Mouse (Mus musculus) CD4-positive helper T cell, adult 2 months (primary cell): ENCODE results near the gene Mphosph9.
A peak's percentile ranks its signal among the peaks of the same experiment; 100 is the strongest.

Experiments used
- DNase-seq: peaks from one replicate; pipeline ENCODE4 v3.0.0-alpha.2; 2012; ENCODE audit warnings: low read depth, missing footprints, low spot score

Gene Mphosph9

DNA sequence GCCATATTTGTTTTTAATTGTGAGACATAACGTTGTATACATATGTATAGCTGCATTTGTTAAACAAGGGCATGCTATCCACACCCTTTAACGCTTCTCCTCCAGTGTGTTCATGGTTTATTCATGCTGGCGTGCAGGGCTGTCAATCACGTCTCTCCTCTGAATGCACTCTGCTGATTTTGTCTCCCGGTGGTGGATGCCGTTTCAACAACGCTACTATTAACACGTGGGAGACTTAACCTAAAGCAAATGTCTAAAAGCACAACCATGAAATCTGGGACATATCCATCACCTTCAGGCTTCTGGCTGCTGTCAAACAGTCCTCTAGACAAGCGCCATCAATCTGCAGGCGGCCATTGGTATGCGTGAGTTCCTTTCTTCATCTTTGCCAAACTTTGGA lies 58.1 kb downstream of the Mphosph9 start:
- no peak for DNase-seq

DNA sequence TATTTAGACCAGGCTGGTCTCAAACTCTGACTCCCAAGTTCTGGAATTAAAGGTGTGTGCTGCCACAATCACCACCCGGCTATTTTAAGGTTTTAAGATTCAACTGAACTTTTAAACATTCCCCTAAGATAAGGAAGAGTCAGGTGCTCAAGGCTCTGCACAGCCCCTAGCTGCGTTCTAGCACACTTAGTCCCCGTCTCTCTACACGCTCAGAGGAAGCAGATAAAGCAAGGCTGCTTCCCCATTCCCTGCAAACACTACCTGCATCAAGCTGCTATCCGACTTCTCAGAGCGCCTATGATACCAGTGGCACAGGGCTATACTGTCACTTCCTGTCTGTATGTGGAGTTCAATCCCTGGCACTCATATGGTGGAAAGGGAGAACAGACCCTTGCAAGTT lies 60.1 kb downstream of the Mphosph9 start:
- no peak for DNase-seq

DNA sequence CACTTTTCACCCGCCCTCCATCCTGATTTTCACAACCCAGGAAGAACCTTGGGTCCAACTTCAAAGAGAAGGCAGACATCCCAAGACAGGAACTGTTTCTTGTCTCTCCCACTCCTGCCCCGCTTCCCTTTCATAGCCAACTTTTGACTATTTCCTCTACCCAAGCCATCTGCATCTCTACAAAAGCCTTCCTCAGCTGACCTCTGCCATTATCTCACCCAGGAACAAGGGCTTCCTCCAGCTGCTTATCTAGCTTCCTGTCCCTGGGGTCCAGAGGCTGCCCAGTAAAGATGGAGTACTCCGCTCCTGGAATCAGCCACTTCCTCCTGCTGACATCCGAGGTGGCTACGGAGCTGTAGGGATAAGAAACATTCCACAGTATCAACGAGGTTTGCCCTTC lies 61.0 kb downstream of the Mphosph9 start:
- no peak for DNase-seq

DNA sequence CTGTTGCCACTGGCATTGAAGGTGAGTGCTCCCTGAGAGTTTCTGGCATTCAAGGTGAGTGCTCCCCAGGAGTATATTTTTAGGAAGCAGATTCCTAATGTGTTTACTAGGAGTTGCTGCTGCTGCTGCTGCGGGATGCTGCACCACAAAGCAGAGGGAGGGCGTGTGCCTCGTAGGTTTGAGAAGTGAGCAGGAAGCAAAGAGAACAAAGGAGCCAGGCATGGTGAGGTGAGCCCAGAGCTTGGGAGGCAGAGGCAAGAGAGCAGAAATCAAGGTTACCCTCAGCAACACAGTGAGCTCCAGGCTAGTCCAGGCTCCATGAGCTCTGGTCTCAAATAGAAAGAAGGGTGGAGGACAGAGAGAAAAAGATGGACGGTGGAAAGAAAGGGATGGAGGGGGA lies 64.5 kb downstream of the Mphosph9 start:
- DNase-seq, result no peak

DNA sequence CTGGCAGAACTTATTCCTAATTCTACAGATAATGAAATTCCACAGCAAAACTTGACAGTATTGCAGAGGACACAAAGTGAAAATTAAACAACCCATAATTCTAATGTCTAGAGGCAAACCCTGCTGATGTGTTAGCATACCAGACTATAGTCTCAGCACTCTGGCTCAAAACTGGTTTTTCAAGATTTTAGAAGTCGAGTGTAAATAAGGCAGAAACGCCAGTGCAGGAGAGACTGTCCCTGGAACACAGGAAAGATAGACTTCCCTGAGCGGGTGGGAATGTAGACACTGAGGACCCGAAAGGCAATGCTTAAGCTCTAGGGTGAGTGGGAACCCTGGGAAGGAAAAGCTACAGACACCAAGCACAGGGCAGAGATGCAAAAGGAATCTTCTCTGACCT lies 65.7 kb downstream of the Mphosph9 start:
- no peak for DNase-seq

DNA sequence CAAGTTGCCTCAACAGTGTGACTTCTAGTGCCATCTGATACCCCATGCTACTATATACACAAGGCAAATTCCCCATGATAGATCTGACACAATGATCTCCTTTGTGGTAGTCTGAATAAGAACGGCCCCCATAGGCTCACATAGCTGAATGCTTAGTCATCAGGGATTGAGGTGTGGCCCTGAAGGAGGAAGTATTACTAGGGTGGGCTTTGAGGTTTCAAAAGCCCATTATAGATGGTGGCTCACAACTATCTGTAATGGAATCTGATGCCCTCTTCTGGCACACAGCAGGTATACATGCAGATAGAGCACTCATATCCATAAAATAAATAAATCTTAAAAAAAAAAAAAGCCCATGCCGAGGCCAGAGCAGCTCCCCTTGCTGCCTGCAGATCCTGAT lies 68.6 kb downstream of the Mphosph9 start:
- DNase-seq, result no peak

DNA sequence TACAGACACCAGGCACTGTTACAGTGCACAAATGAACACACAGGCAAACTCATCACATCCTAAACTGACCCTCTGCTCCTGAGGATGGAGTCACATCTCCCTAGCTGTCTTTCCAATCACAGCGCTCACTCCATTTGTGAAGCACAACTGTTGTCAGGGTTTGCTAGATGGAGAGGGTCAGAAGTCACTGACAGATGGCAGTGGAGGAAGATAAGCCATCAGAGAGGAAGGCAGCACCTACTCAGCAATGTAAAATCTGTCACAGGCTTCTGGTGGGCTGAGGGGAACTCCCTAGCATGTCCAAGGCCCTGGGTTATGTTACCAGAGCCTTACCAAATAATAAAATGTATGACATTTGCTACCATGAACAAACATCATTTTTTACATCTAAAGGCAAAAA lies 69.7 kb downstream of the Mphosph9 start:
- no peak for DNase-seq

DNA sequence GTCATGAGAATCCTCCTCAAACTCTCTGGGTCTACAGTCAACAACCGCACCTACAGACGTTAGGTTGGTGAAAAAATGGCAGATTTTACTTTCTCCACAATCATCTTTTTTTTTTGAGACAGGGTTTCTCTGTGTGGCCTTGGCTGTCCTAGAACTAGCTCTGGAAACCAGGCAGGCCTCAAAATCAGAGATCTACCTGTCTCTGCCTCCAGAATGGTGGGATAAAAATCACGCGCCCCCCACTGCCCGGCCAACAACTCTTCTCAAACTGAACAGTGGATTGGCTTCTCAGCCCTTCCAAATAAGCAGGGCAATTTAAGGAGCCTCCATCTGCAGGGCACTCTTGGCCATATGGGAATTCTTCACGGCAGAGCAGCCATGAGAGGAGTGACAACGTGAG lies 72.6 kb downstream of the Mphosph9 start:
- no peak for DNase-seq

DNA sequence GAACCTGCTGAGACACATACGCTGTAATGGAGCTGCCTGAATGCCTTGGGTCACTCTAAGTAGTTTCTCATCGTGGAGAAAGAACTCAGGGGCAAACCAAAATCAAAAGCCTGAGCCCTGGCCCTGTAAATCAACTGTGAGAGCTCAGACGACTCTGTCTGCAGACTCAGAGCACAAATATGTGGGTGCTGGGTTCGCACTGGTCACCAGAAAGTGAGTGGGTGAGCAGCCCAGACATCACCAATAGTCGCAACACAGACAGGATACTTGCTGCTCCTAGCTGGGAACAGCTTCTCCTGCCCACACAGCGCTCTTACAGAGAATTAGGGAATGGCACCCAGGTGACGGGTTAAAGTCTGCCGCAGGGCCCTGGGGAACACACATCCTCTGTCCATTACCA lies 74.2 kb downstream of the Mphosph9 start:
- no peak for DNase-seq

DNA sequence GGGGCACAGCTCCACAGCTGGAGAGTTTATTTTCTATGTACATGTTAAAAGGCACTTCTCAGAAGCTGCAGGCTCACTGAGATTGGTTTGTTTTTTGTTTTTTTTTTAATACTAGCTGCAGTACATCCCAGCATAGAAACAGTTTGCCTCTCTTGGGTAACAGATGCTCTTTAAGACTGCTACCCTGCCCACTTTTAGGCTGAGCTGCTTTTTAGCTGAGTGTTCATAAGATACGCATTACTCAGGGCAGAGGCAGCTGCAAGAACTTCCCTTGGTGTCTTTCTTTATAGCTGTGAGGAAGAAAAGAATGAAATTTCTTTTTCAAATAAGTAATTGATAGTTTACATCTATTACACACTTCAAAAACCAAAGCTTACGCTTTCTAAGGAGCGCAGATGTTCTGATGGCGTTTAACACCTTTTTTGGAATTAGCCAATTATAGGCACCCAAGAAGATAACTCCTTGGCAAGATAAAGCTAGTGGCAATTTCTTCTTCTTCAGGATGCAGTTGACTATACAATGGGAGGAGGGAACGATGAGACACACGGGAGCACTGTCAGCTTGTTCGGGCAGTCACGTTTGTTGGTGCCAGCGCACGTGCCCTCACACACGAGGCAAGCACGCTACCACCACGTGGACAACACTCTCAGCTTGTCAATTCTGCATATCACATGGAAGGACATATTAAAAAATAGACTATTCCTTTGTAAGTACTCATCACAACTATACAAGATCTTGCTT lies 75.0 kb downstream of the Mphosph9 start:
- DNase-seq, result no peak

DNA sequence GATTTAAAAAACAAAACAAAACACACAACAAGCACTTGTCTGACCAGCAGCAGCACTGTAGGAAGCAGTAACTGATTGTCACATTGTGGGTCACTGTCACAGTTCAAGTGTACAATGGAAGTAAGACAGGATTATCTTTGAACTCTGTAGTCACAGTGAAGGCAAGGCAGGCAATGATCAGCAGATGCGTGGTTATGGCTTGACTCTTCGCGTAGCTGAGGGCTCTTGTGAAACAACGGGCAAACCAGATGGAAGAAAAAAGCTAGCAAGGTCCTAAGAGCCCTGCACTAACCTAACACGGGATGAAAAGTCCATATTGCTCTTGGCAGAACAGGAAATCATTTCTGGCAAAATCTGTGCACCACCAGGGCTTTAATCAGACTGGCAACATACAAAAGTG lies 76.7 kb downstream of the Mphosph9 start:
- DNase-seq, result no peak

DNA sequence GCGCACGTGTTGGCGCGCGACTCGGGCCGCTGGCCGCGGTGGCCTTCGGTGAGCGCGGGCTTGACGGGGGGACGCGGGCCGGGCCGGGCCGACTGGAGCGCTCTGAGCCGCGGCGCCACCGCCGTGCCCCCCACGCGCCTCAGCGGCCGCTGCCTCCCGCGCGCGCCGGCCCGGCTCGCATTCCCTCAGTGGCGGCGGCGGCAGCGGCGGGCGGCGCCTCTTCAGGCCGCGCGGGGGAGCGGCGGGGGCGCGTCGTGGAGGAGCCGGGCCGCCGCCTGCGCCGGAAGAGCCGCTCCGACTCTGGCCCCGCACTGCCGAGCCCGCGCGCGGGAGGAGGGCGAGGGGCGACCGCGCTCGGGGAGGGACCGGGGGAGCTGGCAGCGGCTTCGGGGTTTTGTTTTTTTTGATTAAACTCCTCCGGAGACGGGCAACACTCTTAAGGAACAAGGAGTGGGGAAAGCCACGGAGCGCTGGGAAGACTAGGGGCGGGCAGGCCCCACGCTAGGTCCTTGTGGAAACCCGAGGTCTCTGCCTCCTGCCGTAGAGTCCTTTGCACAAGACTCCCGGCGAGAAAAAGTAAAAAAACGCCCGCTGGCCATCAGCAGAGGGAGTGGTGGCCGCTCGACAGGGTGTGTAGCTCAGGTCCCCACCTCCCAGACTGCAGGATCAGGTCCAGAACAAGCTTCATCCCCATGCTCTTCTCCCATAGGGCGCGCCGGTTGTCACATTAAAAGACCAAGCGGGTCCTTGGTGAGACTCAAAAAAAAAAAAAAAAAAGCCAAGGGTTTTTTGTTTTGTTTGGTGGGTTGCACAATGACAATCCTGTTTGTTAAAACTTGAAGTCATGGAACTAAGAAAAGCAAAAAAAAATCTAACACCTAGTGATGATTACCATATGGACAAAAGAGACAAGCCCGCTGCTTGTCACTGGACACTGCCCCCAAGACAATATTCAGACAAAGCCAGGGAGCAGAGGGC lies 77.9 kb downstream of the Mphosph9 start, which contains the start of gene Pitpnm2:
Gene Pitpnm2 (minus strand): TSS at position 147 of the 978 bp plus-strand sequence.
- DNase-seq, result peak; percentile 74

DNA sequence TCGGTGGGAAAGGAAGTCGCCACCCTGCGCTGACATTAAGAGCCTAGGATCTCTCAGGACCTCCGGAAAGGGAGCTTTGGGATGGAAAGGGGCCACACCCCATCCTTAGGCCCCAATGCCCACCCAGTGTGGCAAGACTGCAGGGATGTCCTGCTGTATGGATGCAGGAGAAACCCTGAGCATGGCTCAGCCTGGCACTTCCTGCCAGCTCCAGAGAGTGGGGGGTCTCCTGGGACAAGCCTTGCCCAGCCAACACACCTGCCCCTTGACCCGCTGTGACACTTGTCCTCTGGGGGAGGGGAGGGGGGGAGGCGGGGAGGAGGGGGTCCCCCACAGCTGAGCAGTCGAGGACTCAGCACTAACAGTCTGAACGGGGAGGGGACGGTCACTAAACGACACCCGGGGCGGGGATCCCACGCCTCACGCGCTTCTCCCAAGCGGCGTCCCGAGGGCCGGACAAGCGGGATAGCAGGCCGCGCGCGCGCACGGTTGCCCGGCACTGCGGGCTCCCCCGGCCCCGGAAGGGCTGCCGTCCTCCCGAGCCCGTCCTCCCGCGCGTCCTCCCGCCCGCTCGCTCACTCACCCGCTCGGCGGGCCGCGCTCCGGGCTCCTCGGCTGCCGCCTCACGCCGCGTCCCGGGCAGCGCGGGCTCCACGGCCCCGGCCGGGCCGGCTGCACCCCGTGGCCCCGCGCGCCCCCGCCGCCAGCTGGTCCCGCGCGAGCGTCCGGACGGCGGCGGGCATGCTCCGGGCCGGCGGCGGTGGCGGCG lies 78.7 kb downstream of the Mphosph9 start:
- peak; percentile 64 for DNase-seq

DNA sequence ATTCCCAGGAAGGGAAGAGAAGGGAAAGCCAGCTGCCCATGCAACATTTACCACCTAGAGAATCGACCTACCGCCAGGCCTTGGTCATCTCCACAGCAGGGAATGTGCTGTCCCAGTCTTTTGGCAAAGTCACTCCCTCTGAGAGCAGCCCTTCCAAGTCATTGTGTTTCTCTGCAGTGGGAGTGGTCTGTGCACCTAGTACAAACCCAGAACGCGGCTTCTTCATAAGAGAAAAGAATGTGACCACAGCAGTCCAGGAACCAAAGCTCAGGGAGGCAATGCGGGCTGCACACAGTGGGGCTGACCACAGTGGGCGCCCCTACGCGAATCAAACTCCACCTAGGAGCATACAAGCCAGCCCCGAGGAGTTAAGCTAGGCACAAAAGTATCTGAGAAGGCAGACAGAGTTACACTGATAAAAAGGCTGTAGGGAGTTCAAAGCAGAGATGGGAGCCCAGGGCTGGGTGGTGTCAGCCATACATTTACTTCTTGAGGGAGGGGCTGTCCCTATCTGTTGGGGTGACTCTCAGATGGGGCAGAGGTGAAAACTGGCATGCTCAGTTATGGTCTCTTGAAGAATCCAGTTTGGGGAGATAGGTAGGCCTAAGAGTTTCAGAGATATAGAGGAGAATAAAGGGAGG lies 79.7 kb downstream of the Mphosph9 start:
- DNase-seq, result no peak

DNA sequence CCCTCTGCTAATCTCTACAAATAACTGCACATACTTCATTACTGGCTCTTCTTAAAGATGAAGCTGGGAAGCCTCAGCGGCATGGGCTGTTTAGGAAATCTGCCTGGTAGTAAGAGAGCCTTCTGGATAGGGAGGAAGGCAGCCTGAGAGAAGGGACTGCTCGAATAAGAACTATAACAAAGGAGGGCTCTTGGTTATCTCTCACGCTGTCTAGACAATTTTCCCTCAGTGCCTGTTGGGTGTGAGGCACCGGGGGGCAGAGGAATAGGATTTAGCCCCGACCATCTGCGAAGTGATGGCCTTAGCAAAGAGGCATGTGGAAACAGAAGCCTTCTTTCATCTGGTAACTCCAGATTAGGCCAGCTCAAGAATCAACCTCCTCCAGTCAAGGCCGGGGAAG lies 80.5 kb downstream of the Mphosph9 start:
- DNase-seq, result no peak

DNA sequence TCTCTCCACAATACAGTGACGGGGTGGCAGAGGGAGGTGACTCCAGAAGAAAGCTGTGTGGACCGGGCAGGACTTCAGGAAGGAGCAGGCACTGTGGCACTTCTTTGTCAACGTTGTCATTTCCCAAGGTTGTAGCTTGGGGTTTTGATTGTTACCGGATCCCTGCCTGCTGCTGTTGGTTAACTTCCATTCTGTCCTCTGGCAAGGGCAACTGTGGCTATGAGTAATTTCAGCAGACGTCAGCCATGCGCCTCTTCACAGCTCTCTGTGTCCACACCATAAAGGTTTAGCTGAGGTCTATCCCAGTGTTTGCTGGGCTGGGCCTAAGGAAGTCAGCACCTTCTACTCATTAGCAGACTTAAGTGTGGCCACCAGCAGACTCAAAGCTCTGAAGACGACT lies 82.9 kb downstream of the Mphosph9 start:
- DNase-seq, result no peak

DNA sequence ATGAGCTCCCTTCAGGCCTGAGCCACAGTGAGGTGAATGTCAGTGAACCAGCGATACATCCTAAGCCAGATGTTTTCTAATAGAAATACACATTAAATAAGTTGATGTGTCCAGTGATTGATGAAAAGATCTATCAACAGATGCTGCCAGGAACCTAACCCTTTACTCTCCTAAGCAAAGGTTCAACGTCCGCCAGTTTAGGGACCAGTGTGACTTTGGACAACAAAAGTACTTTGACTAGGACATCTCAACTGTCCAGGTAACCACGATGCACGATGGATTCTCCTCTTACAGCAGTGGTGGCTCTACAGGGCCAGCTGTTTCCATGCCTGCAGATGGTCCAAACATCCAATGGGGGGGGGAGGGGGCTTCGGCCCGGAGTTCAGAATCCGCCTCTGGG lies 83.3 kb downstream of the Mphosph9 start:
- no peak for DNase-seq

DNA sequence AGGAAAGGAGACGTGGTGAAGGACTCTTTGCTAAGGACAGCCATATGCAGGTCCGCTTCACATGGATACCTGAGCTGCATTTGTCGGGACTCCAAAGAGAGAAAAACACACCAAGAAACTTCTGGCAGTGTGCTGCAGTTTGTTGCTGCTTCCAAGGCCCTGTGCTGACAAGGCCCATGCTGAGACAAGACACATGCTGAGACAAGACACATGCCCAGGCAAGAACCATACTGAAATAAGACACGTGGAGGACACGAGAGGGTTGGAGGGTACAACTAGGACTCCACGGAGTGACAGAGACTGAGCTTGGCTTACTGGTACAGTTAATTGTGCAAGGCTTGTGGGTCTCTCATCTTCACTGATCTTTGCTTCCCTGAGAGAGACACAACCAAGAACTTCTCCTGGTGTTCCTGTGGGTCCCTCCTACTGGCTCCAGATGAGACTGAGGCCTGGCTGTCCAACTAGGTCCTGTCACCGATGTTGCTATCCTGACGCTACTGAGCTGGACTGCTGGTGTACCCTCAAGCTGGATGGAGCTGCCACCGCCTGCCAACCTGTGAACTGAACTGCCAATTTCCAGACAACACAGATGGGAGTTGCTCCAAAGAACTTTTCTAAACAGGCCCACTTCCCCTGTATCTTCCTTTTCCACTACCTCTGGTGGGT lies 84.4 kb downstream of the Mphosph9 start:
- DNase-seq, result no peak

DNA sequence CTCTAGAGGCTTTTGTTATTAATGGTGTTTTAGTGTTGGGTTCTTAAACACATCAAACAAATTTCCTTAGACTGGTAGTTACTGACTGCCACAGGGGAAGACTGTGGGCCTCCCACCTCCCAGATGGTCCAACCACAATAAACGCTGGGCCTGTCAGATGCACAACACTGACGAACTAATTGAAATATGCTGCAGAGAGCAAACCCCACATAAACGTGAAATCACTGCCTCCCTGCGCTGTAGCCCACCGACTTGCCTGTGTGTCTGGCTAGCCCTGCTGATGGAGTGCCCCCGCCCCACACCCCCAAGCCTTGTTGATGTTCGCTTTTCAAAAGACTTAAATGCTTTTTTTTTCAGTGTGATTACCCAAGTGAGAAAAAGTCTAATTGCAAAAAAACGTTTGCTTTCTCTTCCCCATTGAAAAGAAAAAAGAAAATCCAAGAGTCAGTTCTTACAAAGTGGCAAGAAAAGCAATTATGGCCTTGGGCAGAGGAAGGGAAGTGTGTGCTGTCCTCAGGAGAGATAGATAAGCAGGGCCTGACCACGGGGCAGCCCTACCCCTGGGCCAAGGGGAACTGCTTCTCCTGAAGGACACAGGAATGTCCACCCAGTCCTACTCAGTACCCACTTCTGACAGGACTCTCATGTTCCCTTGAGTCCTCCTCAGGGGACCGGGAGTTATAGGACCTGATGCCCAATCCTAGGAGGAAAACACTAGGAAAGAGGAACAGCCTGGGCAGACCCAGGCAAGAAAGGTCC lies 85.9 kb downstream of the Mphosph9 start:
- no peak for DNase-seq
